Mouse (Mus musculus) heart, embryonic 13.5 days (tissue): ENCODE measurements at regions not wholly inside any gene's neighbourhood (a gene's known extent, or its start where the extent isn't known, plus 50 kb on each side); places are given as distances from the start of the nearest gene placed in this dataset. TPM values are rescaled to one million over a fixed set of nuclear protein-coding genes. Genes with fewer than 3 reads are reported as not detected.

Experiments used
- ATAC-seq: fragments of 200-750 bp; cut with Nextera tagmentation; 2 replicates; pipeline ENCODE4 v1.8.0; 2017; ENCODE audit warnings: moderate TSS enrichment; ENCODE audit not compliant: insufficient number of reproducible peaks, low FRiP score, low TSS enrichment; ENCODE audit errors: extremely low read depth
- H3K27ac ChIP-seq: fragments of 300-500 bp; sonication (generic); replicated peaks from 2 replicates; pipeline ENCODE4 v1.5.1; 2015; ENCODE audit warnings: moderate library complexity, mild to moderate bottlenecking, inconsistent platforms
- H3K27me3 ChIP-seq: fragments of 300-500 bp; sonication (generic); replicated peaks from 2 replicates; pipeline ENCODE4 v1.6.1; 2015; ENCODE audit warnings: mild to moderate bottlenecking, inconsistent platforms
- H3K36me3 ChIP-seq: fragments of 300-500 bp; sonication (generic); 2 replicates; pipeline ENCODE4 v1.6.1; 2015; ENCODE audit warnings: mild to moderate bottlenecking, inconsistent platforms
- H3K4me1 ChIP-seq: fragments of 300-500 bp; sonication (generic); 2 replicates; pipeline ENCODE4 v1.6.1; 2015; ENCODE audit warnings: inconsistent platforms
- H3K4me2 ChIP-seq: fragments of 300-500 bp; sonication (generic); 2 replicates; pipeline ENCODE4 v1.6.1; 2015; ENCODE audit warnings: inconsistent platforms, mild to moderate bottlenecking, moderate library complexity
- H3K4me3 ChIP-seq: fragments of 300-500 bp; sonication (generic); 2 replicates; pipeline ENCODE4 v1.5.1; 2015; ENCODE audit warnings: moderate library complexity, mild to moderate bottlenecking, inconsistent platforms
- H3K9ac ChIP-seq: fragments of 300-500 bp; sonication (generic); 2 replicates; pipeline ENCODE4 v1.6.1; 2015; ENCODE audit warnings: inconsistent platforms, mild to moderate bottlenecking, moderate library complexity
- H3K9me3 ChIP-seq: fragments of 300-500 bp; sonication (generic); 2 replicates; pipeline ENCODE4 v1.6.1; 2016; ENCODE audit warnings: inconsistent platforms
- WGBS: fragments of 180-500 bp; shearing (Covaris S2); methylation state at CpG from one replicate; pipeline ENCODE4 v1.1.7; 2015; ENCODE audit warnings: mixed read lengths; 5-methylcytosine and 5-hydroxymethylcytosine counted together
- microRNA-seq: library from miRNA; unstranded; fragments of <30 nt; microRNA quantifications from one replicate; pipeline ENCODE4, GENCODE M21; 2016

DNA sequence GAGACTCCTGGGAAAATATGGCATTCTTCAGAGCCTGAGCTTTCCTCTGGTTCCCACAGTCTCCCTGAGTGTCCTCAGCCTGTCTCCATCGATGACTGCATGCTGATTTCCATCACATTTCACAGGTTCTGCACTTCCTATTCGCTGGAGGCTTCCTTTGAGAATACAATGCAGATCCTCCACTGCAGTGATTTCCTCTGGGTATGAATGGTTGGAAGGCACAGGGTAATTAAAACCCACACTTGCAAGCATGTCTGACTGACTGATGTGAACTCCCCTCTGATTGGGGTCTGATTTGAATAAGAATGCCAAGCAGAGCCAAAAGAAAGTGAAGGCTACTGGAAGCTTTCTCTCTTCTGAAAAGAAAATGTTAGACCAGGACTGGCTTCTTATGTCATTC, 67.1 kb upstream of the Lrrn1 start:
- no peak overlapping the region for H3K4me2 ChIP-seq
- H3K27ac ChIP-seq, result no peak overlapping the region
- H3K36me3 ChIP-seq, result no peaks in the 10 kb centered on the region
- no peaks in the 10 kb centered on the region for H3K4me1 ChIP-seq
- no peaks in the 10 kb centered on the region for H3K27me3 ChIP-seq
- H3K9ac ChIP-seq, result no peak overlapping the region
- H3K4me3 ChIP-seq, result no peak overlapping the region
- H3K9me3 ChIP-seq, result no peaks in the 10 kb centered on the region
- no peak for ATAC-seq
- 39% methylated on average over 2 of the region's 2 CpGs for WGBS

DNA sequence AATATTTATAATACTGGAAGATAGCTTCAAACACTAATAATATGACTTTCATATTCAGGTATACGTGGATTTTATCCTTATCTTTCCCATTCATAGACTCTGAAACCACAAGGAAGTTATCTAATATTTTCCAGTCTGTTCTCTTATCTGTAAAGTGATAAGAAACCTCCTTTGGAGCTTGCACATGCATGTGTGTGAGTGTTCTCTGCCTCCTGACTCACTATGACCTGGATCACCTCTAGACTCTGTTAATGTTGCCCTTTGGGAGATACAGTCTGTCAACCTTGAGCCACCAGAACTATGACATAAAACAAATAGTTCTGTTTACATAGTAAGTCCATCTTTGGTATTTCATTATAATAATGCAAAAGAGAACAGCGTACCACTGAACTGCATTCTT, 56.2 kb upstream of the Lrrn1 start:
- H3K27me3 ChIP-seq, result no peaks in the 10 kb centered on the region
- no peaks in the 10 kb centered on the region for H3K4me1 ChIP-seq
- ATAC-seq, result no peak
- H3K9ac ChIP-seq, result no peak overlapping the region
- 52% methylated on average over 2 of the region's 2 CpGs for WGBS
- no peaks in the 10 kb centered on the region for H3K36me3 ChIP-seq
- H3K4me3 ChIP-seq, result no peak overlapping the region
- no peaks in the 10 kb centered on the region for H3K9me3 ChIP-seq
- H3K27ac ChIP-seq, result no peak overlapping the region
- no peak overlapping the region for H3K4me2 ChIP-seq

DNA sequence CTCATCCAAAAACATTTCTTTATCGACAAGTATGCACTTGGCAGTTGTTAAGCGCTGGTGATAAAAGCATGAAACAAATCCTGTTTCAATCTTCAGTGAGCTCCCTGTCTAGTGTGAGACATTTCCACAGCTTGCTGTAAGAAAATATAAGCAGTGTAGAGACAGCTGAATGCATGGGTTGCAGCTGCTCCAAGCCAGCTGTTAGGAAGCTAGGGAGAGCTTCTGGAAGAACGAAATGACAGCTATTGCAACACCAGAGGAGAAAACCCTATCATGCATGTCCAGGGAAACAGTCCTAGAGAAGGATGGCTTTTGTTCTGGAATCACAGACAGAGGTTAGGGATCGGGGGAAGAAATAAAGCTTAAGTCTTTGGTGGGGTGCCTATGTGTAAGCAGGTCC, 55.4 kb upstream of the Lrrn1 start:
- no peak for ATAC-seq
- WGBS, result 72% methylated on average over 4 of the region's 4 CpGs
- Histone ChIP-seq H3K4me2 (no peak overlapping the region), H3K4me3 (no peak overlapping the region), H3K36me3 (no peaks in the 10 kb centered on the region), H3K4me1 (no peaks in the 10 kb centered on the region), H3K9ac (no peak overlapping the region), H3K27ac (no peak overlapping the region), H3K9me3 (no peaks in the 10 kb centered on the region), H3K27me3 (no peaks in the 10 kb centered on the region)

Small RNAs in the stretch of these regions (microRNA-seq; reads per million reads assigned to microRNA genes)
- not detected for gene Gm27690
